Mouse (Mus musculus) forebrain, embryonic 10.5 days (tissue): ENCODE measurements at regions not wholly inside any gene's neighbourhood (a gene's known extent, or its start where the extent isn't known, plus 50 kb on each side); places are given as distances from the start of the nearest gene placed in this dataset.

Source experiments
- DNase-seq: peaks from one replicate; pipeline ENCODE4 v3.0.0-alpha.2; 2017; ENCODE audit warnings: low spot score; ENCODE audit errors: extremely low spot score
- H3K27ac ChIP-seq: fragments of 300-500 bp; sonication (generic); 2 replicates; pipeline ENCODE4 v1.5.1; 2016; ENCODE audit warnings: mild to moderate bottlenecking
- H3K27me3 ChIP-seq: fragments of 300-500 bp; sonication (generic); 2 replicates; pipeline ENCODE4 v1.6.1; 2016; ENCODE audit warnings: mild to moderate bottlenecking; ENCODE audit not compliant: poor library complexity, severe bottlenecking
- H3K36me3 ChIP-seq: fragments of 300-500 bp; sonication (generic); replicated peaks from 2 replicates; pipeline ENCODE4 v1.6.1; 2016; ENCODE audit warnings: mild to moderate bottlenecking, moderate library complexity
- H3K4me1 ChIP-seq: fragments of 300-500 bp; sonication (generic); 2 replicates; pipeline ENCODE4 v1.6.1; 2016
- H3K4me3 ChIP-seq: fragments of 300-500 bp; sonication (generic); 2 replicates; pipeline ENCODE4 v1.5.1; 2016; ENCODE audit warnings: mild to moderate bottlenecking, moderate library complexity
- H3K9me3 ChIP-seq: fragments of 300-500 bp; sonication (generic); 2 replicates; pipeline ENCODE4 v1.6.1; 2016; ENCODE audit warnings: mild to moderate bottlenecking, moderate library complexity
- WGBS: fragments of 180-500 bp; shearing (Covaris S2); methylation state at CpG from one replicate; pipeline ENCODE4 v1.1.7; 2016; 5-methylcytosine and 5-hydroxymethylcytosine counted together

DNA sequence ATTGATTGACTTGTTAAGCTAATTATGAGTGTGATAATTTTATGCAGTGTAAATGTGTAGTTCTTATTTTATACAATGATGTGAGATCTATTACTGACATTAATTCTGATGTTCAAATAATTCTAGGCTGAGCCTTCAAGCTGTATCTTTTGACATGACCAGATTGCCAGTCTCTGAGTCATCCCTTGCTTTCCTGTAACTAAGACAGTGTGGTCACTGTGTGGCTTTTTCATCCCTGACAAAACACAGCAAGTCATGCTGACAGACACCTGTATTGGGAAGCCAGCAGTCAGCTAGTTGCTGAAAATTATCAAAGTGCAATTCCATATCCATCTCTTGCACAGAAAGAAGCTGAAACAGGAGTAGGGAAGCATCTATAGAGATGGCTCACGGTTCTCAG lies 54.4 kb upstream of the Eepd1 start:
- H3K36me3 ChIP-seq = no peaks in the 10 kb centered on the region
- no peaks in the 10 kb centered on the region for H3K27me3 ChIP-seq
- no peak overlapping the region for H3K27ac ChIP-seq
- no peaks in the 10 kb centered on the region for H3K9me3 ChIP-seq
- no peak for DNase-seq
- no peak overlapping the region for H3K4me3 ChIP-seq
- no peaks in the 10 kb centered on the region for H3K4me1 ChIP-seq
- WGBS = 90% methylated on average over 1 of the region's 1 CpGs

DNA sequence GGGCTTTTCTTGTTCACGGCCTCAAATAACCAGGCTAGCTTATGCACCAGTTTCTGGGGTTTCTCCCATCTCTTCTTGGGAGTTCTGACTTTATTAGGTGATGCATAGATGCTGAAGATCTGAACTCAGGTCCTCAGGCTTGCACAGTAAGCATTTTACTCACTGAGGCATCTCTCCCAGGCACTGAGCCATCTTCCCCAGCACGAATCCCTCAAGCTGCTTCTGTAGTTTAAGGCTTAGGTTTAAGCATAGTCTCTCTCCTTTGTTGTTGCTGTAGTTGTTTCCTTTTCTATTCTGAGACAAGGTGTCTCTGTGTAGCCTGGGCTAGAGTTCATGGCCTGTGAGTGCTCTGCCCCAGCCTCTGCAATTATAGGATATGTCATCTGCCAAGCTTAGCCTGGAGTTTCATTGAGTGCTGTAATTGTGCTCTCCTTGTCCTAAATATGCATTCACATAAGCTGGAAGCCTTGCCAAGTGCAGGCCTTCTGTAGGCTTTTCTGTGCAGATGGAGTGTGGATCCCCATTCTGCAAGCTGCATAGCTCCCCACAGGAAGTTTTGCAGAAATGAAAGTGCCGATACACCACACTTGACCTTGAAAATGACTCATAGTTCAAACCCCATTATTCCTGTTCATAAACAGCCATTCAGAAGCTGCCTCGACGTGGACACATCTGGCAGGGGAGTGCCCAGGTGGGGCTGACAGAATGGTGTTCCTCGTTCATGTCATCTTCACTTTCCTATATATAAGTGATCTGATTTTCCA lies 51.7 kb upstream of the Eepd1 start:
- H3K4me3 ChIP-seq = no peak overlapping the region
- DNase-seq = no peak
- 90% methylated on average over 6 of the region's 6 CpGs for WGBS
- H3K27me3 ChIP-seq = no peaks in the 10 kb centered on the region
- no peaks in the 10 kb centered on the region for H3K36me3 ChIP-seq
- no peaks in the 10 kb centered on the region for H3K9me3 ChIP-seq
- H3K27ac ChIP-seq = no peak overlapping the region
- H3K4me1 ChIP-seq = no peaks in the 10 kb centered on the region
